Mouse (Mus musculus) stomach, embryonic 14.5 days (tissue): ENCODE measurements around the gene Csrnp3. TPM values are rescaled to one million over a fixed set of nuclear protein-coding genes. Genes with fewer than 3 reads are reported as not detected.
"Not testable (repeated sequence)": the region's sequence is repeated elsewhere in the genome, so short reads cannot be mapped to it uniquely, and the experiment has no call there.

Experiments
- ATAC-seq: fragments of 200-750 bp; cut with Nextera tagmentation; 2 replicates; pipeline ENCODE4 v1.8.0; 2017; ENCODE audit warnings: low read depth, moderate TSS enrichment; ENCODE audit not compliant: insufficient number of reproducible peaks, insufficient read depth, low FRiP score
- H3K27ac ChIP-seq: fragments of 300-500 bp; sonication (generic); 2 replicates; pipeline ENCODE4 v1.5.1; 2014; ENCODE audit warnings: mild to moderate bottlenecking, low read length, moderate library complexity, mixed read lengths
- H3K27me3 ChIP-seq: fragments of 300-500 bp; sonication (generic); 2 replicates; pipeline ENCODE4 v1.6.1; 2014; ENCODE audit warnings: low read length, control low read depth, mixed read lengths; ENCODE audit not compliant: control insufficient read depth, insufficient read depth
- H3K36me3 ChIP-seq: fragments of 300-500 bp; sonication (generic); 2 replicates; pipeline ENCODE4 v1.6.1; 2014; ENCODE audit warnings: mild to moderate bottlenecking, control low read depth, low read length, moderate library complexity, mixed read lengths; ENCODE audit not compliant: control insufficient read depth, insufficient read depth
- H3K4me1 ChIP-seq: fragments of 300-500 bp; sonication (generic); 2 replicates; pipeline ENCODE4 v1.6.1; 2014; ENCODE audit warnings: low read length, control low read depth, mixed read lengths; ENCODE audit not compliant: control insufficient read depth, insufficient read depth
- H3K4me2 ChIP-seq: fragments of 300-500 bp; sonication (generic); replicated peaks from 2 replicates; pipeline ENCODE4 v1.6.1; 2014; ENCODE audit warnings: low read depth, low read length, control low read depth
- H3K4me3 ChIP-seq: fragments of 300-500 bp; sonication (generic); 2 replicates; pipeline ENCODE4 v1.5.1; 2014; ENCODE audit warnings: low read depth, low read length, control low read depth
- H3K9ac ChIP-seq: fragments of 300-500 bp; sonication (generic); replicated peaks from 2 replicates; pipeline ENCODE4 v1.6.1; 2014; ENCODE audit warnings: low read depth, mild to moderate bottlenecking, control low read depth, low read length, moderate library complexity, mixed read lengths
- H3K9me3 ChIP-seq: fragments of 300-500 bp; sonication (generic); 2 replicates; pipeline ENCODE4 v1.6.1; 2016; ENCODE audit warnings: low read depth, low read length, control low read depth; ENCODE audit not compliant: control insufficient read depth
- WGBS: fragments of 180-500 bp; shearing (Covaris S2); extraction: QIAGEN DNeasy Blood & Tissue Kit; methylation state at CpG from one replicate; pipeline ENCODE4 v1.1.7; 2014; 5-methylcytosine and 5-hydroxymethylcytosine counted together
- polyA plus RNA-seq: library from polyadenylated mRNA; unstranded; fragments of >200 nt; fragmentation: Nextera tagmentation; extraction: Ambion mirVana; gene quantifications from 2 replicates; pipeline ENCODE4 v1.2.1, GENCODE M21; 2014

Gene Csrnp3
- polyA plus RNA-seq, result 3.9 and 4.2 TPM in 2 replicates

DNA sequence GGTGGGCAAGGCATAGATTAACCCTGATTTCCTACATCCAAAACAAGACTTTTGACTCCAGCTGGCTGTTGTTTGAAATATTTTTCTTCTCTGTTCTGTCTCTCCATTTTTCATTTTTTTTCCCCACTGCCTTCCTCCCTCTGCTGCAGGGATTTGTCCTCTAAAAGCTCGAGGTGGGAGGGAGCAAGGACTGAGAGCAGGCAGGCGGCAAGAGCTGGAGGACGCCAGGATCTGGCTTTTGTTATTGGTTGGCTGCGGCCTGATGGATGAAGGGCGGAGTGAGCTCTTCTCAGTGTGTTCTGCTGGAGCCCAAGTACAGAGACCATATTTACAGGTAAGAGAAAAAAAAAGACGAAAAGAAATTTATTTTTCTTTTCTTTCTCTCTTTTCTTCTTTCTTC is at the start of gene Csrnp3:
Gene Csrnp3, plus strand, starts transcription at position 217 of the 400 bp plus-strand sequence.
- peak within 1 kb of the TSS; percentile 53 for H3K4me2 ChIP-seq
- H3K36me3 ChIP-seq, result no peaks in the 10 kb centered on the region
- WGBS, result 1% methylated on average over 6 of the region's 6 CpGs
- no peaks in the 10 kb centered on the region for H3K27me3 ChIP-seq
- peak; percentile 89; the same call in 1 of the 2 replicates for ATAC-seq
- no peak within 1 kb of the TSS for H3K27ac ChIP-seq
- H3K9me3 ChIP-seq, result no peaks in the 10 kb centered on the region
- H3K4me1 ChIP-seq, result no peaks in the 10 kb centered on the region
- peak within 1 kb of the TSS; percentile 20 for H3K4me3 ChIP-seq
- no peak within 1 kb of the TSS for H3K9ac ChIP-seq

GRCm38 (mm10) chr2:65801054-65801709 is 44.4 kb upstream of the Csrnp3 start:
- Histone ChIP-seq H3K27ac (no peak overlapping the region), H3K4me1 (no peaks in the 10 kb centered on the region), H3K27me3 (no peaks in the 10 kb centered on the region), H3K4me3 (no peak overlapping the region), H3K9me3 (peaks cover 5% of the 10 kb centered on the region; the same call in 1 of the 2 replicates), H3K36me3 (no peaks in the 10 kb centered on the region), H3K9ac (no peak overlapping the region), H3K4me2 (no peak overlapping the region)
- peak; percentile 74; the same call in 1 of the 2 replicates for ATAC-seq
- 94% methylated on average over 1 of the region's 1 CpGs for WGBS

- no peak for ATAC-seq
- Histone ChIP-seq H3K4me1 (no peaks in the 10 kb centered on the region), H3K4me3 (no peak overlapping the region), H3K9ac (no peak overlapping the region), H3K27me3 (no peaks in the 10 kb centered on the region), H3K36me3 (no peaks in the 10 kb centered on the region), H3K9me3 (no peaks in the 10 kb centered on the region), H3K27ac (no peak overlapping the region), H3K4me2 (no peak overlapping the region)
- WGBS, result 87% methylated on average over 6 of the region's 6 CpGs
Observed at GRCm38 (mm10) chr2:65806556-65806955, 39.0 kb upstream of the Csrnp3 start.

GRCm38 (mm10) chr2:65811203-65811602 is 34.4 kb upstream of the Csrnp3 start:
- not testable (repeated sequence) for H3K36me3 ChIP-seq, H3K27ac ChIP-seq, H3K4me1 ChIP-seq, H3K9ac ChIP-seq, H3K4me3 ChIP-seq, ATAC-seq, H3K9me3 ChIP-seq, H3K4me2 ChIP-seq, H3K27me3 ChIP-seq
- 85% methylated on average over 6 of the region's 6 CpGs for WGBS

DNA sequence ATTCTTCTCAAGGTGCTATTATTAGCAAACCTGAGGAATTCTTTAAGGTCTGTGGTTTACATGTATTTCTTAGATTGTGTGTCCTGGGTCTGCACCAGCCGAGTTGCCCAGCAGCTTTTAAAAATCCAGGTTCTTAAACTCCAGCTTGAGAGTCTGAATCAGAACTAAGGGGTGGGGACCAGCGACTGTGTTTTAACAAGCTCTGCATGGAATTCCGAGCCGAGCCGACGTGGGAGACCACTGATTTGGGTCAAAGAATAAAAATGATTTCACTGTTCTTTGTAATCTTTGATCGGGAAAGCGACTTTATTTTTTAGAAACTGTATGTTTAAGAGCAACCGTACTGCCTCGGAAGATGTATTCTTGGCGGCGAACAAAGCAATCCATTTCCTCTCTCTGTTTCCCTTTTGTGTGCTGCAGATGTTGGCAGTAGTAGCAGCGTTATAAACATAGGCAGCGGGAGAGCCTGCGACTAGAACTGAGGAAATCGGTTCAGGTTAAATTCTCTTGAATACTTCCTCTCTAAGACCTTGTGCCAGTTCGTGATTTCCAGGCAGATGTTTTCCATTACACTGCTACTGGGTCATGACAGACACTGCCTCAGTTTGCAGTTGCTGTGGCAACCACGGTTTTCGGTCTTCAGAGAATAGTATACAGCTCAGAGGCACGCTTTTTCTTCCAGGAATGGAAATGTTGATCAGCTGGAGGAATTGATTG is 27.3 kb upstream of the Csrnp3 start:
- H3K4me1 ChIP-seq, result no peaks in the 10 kb centered on the region
- H3K9me3 ChIP-seq, result no peaks in the 10 kb centered on the region
- H3K4me3 ChIP-seq, result peak overlapping the region; percentile 16
- no peak overlapping the region for H3K9ac ChIP-seq
- peak; percentile 63; the same call in 1 of the 2 replicates for ATAC-seq
- peak overlapping the region; percentile 10; the same call in 1 of the 2 replicates for H3K27ac ChIP-seq
- no peaks in the 10 kb centered on the region for H3K27me3 ChIP-seq
- H3K36me3 ChIP-seq, result no peaks in the 10 kb centered on the region
- H3K4me2 ChIP-seq, result peak overlapping the region; percentile 31
- 26% methylated on average over 20 of the region's 20 CpGs for WGBS

GRCm38 (mm10) chr2:65820114-65820769 is 25.3 kb upstream of the Csrnp3 start:
- WGBS, result 49% methylated on average over 4 of the region's 4 CpGs

GRCm38 (mm10) chr2:65826314-65826713 is 19.3 kb upstream of the Csrnp3 start:
- no peak for ATAC-seq
- WGBS, result 91% methylated on average over 2 of the region's 2 CpGs
- H3K27me3 ChIP-seq, result no peaks in the 10 kb centered on the region

More at GRCm38 (mm10) chr2:65820114-65820769, 25.3 kb upstream of the Csrnp3 start:
- Histone ChIP-seq H3K27ac (no peak overlapping the region), H3K9me3 (no peaks in the 10 kb centered on the region), H3K27me3 (no peaks in the 10 kb centered on the region), H3K4me1 (no peaks in the 10 kb centered on the region), H3K36me3 (no peaks in the 10 kb centered on the region), H3K4me2 (no peak overlapping the region), H3K4me3 (no peak overlapping the region), H3K9ac (no peak overlapping the region)
- ATAC-seq, result peak; percentile 46; the same call in 1 of the 2 replicates

GRCm38 (mm10) chr2:65826801-65827200 is 18.8 kb upstream of the Csrnp3 start:
- Histone ChIP-seq H3K4me3 (no peak overlapping the region), H3K27ac (no peak overlapping the region), H3K4me2 (no peak overlapping the region), H3K9ac (no peak overlapping the region), H3K27me3 (no peaks in the 10 kb centered on the region), H3K4me1 (no peaks in the 10 kb centered on the region), H3K36me3 (no peaks in the 10 kb centered on the region), H3K9me3 (no peaks in the 10 kb centered on the region)
- 70% methylated on average over 6 of the region's 6 CpGs for WGBS
- no peak for ATAC-seq

More at GRCm38 (mm10) chr2:65826314-65826713, 19.3 kb upstream of the Csrnp3 start:
- Histone ChIP-seq H3K36me3 (no peaks in the 10 kb centered on the region), H3K4me3 (no peak overlapping the region), H3K4me2 (no peak overlapping the region), H3K9me3 (no peaks in the 10 kb centered on the region), H3K27ac (no peak overlapping the region), H3K9ac (no peak overlapping the region), H3K4me1 (no peaks in the 10 kb centered on the region)
